Mouse (Mus musculus): ENCODE data around the gene 3110082I17Rik. TPM values are rescaled to one million over a fixed set of nuclear protein-coding genes. Genes with fewer than 3 reads are reported as not detected.
A peak's percentile ranks its signal among the peaks of the same experiment; 100 is the strongest.

Gene 3110082I17Rik
- polyA plus RNA-seq, 1 experiment from 2014 or later = 15.5 TPM

DNA sequence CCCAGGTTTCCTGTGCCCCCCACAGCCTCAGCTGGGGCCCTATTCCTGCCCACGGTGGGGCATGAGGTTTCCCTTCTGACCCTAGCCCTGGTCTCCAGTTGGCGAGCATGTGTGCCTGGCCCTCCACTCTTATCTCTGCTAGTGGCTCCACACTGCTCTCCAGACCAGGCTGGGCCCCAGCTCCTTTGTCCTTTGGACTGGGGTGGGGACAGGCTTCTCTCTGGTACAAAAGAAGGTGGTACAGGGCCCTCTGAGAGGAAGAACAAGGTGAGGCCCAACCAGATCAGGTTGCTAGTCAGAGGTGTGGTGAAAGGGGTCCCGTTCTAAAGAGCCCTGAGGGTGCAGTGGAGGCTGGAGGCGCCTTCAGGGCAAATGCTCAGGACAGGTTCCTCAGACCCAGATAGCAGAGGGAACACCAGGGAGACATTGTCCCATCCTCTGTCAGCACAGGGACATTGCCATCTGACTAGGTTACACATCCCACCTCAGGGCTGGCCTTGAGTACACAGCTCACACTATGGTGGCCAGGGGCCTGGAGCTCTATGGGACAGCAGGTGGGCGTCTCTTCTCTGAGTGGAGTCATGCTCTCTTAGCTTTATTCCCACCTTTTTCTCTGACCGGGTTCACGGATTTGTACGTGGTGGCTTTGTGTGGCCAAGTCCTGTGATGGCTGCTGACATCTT, 127.6 kb downstream of the 3110082I17Rik start:
- Histone ChIP-seq H3K9me3 (replicated peaks) (no peaks in the 10 kb centered on the region), H3K4me1 (replicated peaks) (peaks cover 17% of the 10 kb centered on the region), H3K36me3 (peaks cover 11% of the 10 kb centered on the region; the same call in 1 of the 2 replicates), H3K27me3 (0 out of 2 replicates have a peak, but pooled peaks cover 3% of the 10 kb centered on the region), H3K9ac (no peak overlapping the region), H3K27ac (no peak overlapping the region), H3K4me3 (no peak overlapping the region), H3K4me2 (no peak overlapping the region)
- WGBS = 70% methylated on average over 8 of the region's 8 CpGs
- ATAC-seq (replicated peaks; ENCODE audit: insufficient number of reproducible peaks, insufficient read depth, low FRiP score, low read depth) = no peak

DNA sequence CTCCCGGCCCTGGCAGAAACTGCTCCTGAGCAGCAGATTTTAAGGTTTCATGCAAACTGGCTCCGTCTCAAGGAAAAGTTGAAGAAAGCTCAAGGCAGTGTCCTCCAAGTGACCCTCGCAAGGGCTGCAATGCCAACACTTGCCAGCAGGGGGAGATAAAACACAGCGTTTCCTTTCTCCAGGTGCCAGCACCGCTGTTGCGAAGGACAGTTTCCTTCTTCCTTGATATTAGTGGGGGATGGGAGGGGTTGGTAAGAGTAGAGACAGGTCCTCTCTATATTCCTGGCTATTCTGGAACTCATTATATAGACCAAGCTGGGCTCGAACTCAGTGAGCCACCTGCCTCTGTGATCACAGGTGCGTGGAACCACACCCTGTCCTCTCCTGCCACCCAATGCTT, 128.6 kb downstream of the 3110082I17Rik start:
- no peak overlapping the region for H3K9ac ChIP-seq
- 27% methylated on average over 8 of the region's 8 CpGs for WGBS
- H3K4me1 ChIP-seq (replicated peaks) = peaks cover 10% of the 10 kb centered on the region
- no peaks in the 10 kb centered on the region for H3K9me3 ChIP-seq (replicated peaks)
- H3K27me3 ChIP-seq = peaks cover 8% of the 10 kb centered on the region; the same call in 1 of the 2 replicates
- no peak overlapping the region for H3K4me2 ChIP-seq
- no peak overlapping the region for H3K4me3 ChIP-seq
- no peak overlapping the region for H3K27ac ChIP-seq
- H3K36me3 ChIP-seq = peaks cover 7% of the 10 kb centered on the region; the same call in 1 of the 2 replicates
- no peak for ATAC-seq (replicated peaks; ENCODE audit: insufficient number of reproducible peaks, insufficient read depth, low FRiP score, low read depth)

DNA sequence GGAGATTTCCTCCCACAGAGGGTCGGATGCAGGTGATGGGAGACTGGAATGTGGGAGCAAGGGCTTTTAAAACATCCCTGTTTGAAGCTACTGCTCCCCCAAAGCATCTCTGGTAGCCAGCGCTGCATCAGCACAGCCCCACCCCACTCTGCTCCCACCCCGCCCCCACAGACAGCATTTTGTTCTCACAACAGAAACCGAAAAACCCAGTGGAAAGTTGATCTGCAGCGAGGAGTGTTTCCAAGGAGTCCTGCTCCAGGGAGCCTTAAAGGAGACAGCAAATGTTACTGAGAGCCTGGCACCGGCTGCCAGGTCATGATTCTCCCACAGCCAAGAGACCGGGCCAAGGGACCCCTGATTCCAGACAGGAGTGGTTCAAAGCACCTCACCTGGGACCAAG, 129.6 kb downstream of the 3110082I17Rik start:
- no peak overlapping the region for H3K9ac ChIP-seq
- H3K36me3 ChIP-seq = no peaks in the 10 kb centered on the region; the same call in 1 of the 2 replicates
- ATAC-seq (replicated peaks; ENCODE audit: insufficient number of reproducible peaks, insufficient read depth, low FRiP score, low read depth) = no peak
- H3K4me3 ChIP-seq = no peak overlapping the region
- no peak overlapping the region for H3K27ac ChIP-seq
- H3K9me3 ChIP-seq (replicated peaks) = no peaks in the 10 kb centered on the region
- peaks cover 10% of the 10 kb centered on the region for H3K4me1 ChIP-seq (replicated peaks)
- 69% methylated on average over 7 of the region's 7 CpGs for WGBS
- peaks cover 17% of the 10 kb centered on the region for H3K27me3 ChIP-seq
- no peak overlapping the region for H3K4me2 ChIP-seq

DNA sequence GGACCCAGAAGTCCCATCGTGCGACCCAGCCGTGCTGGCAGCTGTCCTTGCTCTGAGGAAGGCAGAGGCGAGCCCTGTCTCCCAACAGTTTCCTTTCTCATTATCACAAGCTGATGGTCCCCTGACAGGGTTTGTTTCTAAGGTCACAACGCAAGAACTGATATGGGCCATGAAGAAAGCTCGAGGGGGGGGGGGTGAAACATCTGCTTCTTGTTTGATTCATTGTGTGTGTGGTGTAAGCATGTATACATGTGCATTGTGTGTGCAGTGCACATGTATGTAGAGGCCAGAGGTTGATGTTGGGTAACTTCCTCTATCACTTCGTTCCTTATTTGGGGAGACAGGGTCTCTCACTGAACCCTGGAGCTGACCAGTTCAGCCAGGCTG, 132.7 kb downstream of the 3110082I17Rik start:
- Histone ChIP-seq H3K27me3 (peaks cover 49% of the 10 kb centered on the region), H3K27ac (no peak overlapping the region), H3K9ac (no peak overlapping the region), H3K4me3 (no peak overlapping the region), H3K9me3 (replicated peaks) (no peaks in the 10 kb centered on the region), H3K4me1 (replicated peaks) (peaks cover 32% of the 10 kb centered on the region), H3K36me3 (no peaks in the 10 kb centered on the region), H3K4me2 (no peak overlapping the region)
- 50% methylated on average over 7 of the region's 7 CpGs for WGBS
- no peak for ATAC-seq (replicated peaks; ENCODE audit: insufficient number of reproducible peaks, insufficient read depth, low FRiP score, low read depth)

DNA sequence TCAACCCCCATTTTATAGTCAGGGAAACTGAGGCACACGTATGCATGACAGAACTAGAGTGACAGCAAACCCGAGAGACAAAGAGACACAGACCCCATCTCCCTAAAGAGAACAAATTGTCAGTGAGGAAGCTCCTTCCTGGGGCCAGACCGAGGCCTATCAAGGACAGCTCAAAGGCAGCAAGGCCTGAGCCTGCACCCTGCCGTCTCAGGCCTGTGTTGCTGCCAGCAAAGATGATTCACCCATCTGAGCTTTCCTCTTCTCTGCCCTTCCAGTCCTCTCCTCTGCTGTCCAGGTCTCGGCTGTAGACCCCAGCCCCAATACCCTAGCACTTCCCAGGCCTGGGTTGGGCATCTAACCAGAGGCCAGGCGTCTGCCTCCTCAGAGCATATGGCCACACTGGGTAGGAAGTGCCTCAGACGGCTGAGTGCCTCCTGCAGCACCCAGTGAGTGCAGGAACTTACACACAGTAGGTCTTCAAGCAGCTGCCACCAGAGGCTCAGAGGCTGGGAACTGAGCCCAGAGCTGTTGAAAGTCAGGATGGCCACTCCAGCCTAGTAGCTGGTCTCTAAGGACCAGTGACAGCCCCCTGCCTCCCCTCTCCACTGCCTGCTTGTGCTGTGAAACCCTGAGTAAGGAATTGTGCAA, 133.2 kb downstream of the 3110082I17Rik start:
- no peak overlapping the region for H3K27ac ChIP-seq
- H3K4me1 ChIP-seq (replicated peaks) = peaks cover 26% of the 10 kb centered on the region
- no peak overlapping the region for H3K4me3 ChIP-seq
- no peak overlapping the region for H3K9ac ChIP-seq
- no peak for ATAC-seq (replicated peaks; ENCODE audit: insufficient number of reproducible peaks, insufficient read depth, low FRiP score, low read depth)
- H3K9me3 ChIP-seq (replicated peaks) = no peaks in the 10 kb centered on the region
- H3K4me2 ChIP-seq = no peak overlapping the region
- WGBS = 59% methylated on average over 7 of the region's 7 CpGs
- no peaks in the 10 kb centered on the region for H3K36me3 ChIP-seq
- H3K27me3 ChIP-seq = peaks cover 49% of the 10 kb centered on the region

DNA sequence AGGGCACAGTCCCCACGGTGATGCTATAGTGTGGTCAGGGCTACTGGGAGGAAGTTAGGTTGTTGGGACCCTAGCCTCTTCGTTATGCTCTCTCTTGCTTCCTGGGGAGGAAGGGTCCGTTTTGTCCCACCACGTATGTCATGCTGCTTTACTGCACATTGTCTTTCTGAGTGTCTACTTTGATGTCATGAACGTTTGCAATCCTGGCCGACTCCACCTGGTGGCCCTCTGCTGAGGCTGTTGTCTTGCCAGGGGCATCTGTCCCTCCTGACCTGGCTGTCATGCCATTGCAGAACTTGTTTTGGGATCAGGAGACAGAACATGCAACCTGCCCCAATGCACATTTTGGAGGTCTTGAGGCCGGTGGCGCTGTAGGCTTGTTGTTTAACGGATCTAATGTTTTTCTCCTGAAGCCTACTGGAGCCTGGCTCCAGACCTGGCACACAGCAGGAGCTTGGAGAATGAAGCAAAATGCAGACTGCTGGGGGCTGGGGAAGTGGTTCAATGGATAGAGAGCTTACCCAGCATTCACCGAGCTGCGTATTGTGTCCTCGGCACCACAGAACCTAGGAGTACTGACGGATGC, 134.1 kb downstream of the 3110082I17Rik start:
- H3K27ac ChIP-seq = no peak overlapping the region
- no peak for ATAC-seq (replicated peaks; ENCODE audit: insufficient number of reproducible peaks, insufficient read depth, low FRiP score, low read depth)
- peaks cover 23% of the 10 kb centered on the region for H3K4me1 ChIP-seq (replicated peaks)
- H3K9me3 ChIP-seq (replicated peaks) = no peaks in the 10 kb centered on the region
- H3K9ac ChIP-seq = no peak overlapping the region
- peaks cover 49% of the 10 kb centered on the region for H3K27me3 ChIP-seq
- no peak overlapping the region for H3K4me3 ChIP-seq
- 0 out of 2 replicates have a peak overlapping the region, but pooled peaks have one; percentile 99 for H3K4me2 ChIP-seq
- WGBS = 66% methylated on average over 13 of the region's 13 CpGs
- H3K36me3 ChIP-seq = no peaks in the 10 kb centered on the region

DNA sequence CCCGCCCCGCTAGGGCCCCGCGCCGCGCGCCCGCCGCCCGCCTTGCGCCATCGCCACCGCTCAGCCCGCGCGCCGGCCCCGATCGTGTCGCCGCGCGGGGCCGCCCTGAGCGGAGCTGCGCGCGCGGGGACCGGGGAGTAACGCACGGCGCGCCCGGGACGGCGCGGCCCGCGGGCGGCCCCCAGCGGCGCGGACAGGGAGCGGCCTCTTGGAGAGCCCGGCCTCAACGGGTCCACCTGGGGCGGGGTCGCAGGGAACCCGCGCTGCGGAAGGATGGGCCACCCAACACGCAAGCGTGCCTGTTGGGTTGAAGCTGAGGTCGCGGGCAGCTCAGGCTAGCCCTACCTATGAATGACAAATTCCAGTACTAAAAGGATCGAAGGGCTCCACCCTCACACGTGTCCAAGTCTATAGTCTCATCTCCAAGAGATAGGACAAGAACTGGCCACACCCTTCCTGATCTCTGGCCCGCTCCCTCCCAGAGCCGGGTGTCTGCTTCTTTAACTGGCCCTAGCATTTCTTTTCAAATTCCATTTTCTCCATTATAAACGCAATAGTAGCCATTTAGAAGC, 134.8 kb downstream of the 3110082I17Rik start, which contains the start of gene Adap1:
Gene Adap1, minus strand, starts transcription at position 228 of the 572 bp plus-strand sequence.
- Histone ChIP-seq H3K9ac (peak within 1 kb of the TSS; percentile 69), H3K4me2 (peak within 1 kb of the TSS; percentile 99), H3K27ac (no peak within 1 kb of the TSS), H3K9me3 (replicated peaks) (no peaks in the 10 kb centered on the region), H3K4me3 (peak within 1 kb of the TSS; percentile 64), H3K4me1 (replicated peaks) (peaks cover 23% of the 10 kb centered on the region), H3K36me3 (no peaks in the 10 kb centered on the region), H3K27me3 (peaks cover 49% of the 10 kb centered on the region)
- peak; percentile 79 for ATAC-seq (replicated peaks; ENCODE audit: insufficient number of reproducible peaks, insufficient read depth, low FRiP score, low read depth)
- WGBS = 2% methylated on average over 60 of the region's 61 CpGs

DNA sequence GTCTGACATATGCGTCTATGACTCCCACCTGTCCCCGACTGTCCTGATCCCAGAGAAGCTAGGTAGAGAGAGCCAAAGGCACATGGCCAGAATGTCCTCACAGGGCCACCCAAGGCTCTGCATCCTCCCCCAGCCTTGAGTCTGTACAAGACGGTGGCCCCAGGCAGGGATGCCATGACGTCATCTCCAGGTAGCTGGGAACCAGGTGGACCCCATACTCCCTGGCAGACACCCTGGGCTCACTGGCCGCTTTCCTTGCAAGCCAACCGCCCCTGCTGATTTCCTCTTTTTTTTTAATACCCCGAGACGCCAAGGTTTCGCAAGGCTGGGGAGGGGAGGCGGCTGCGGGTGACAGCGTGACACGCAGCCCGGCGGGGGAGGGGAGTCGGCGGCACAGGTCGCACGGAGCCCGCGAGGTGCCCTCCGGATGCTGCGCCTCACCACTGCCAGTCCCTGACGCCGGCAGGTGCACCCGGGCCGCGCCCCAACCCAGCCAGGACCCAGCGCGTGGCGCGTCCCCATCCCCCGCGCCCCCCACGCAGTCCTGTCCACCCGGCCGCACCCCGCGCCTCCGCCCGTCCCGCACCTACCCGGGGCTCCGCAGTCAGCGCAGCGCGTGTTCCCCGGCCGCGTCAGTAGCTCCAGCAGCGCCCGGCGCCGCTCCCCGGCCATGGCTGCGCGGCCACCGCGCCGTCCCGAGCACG, 135.5 kb downstream of the 3110082I17Rik start:
- Histone ChIP-seq H3K27ac (no peak overlapping the region), H3K4me3 (peak overlapping the region; percentile 64)
- 2% methylated on average over 59 of the region's 62 CpGs for WGBS

DNA sequence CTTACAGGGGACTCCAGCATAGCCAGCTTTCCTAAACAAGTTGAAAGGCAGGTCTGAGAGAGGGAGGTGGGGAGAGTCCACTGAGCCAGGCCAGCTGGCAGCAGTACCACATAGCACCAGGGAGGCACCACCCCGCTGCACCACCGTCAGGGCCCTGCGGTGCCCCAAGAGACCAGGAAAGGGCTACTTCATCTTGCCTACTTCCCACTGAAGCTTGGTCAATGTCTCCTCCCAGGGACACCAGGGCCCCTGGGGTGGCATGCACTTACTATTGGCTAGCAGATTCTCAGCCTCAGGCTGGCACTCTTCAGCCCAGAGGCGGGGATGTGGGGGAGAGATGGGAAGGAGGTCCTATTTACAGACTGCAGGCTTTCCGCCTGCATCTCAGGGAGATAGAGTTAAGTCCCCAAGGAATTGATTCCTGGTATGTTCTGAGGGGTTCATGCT, 136.3 kb downstream of the 3110082I17Rik start:
- 0 out of 2 replicates have a peak overlapping the region, but pooled peaks have one; percentile 64 for H3K4me3 ChIP-seq
- no peak for ATAC-seq (replicated peaks; ENCODE audit: insufficient number of reproducible peaks, insufficient read depth, low FRiP score, low read depth)
- no peak overlapping the region for H3K27ac ChIP-seq
- H3K9ac ChIP-seq = no peak overlapping the region
- H3K27me3 ChIP-seq = peaks cover 48% of the 10 kb centered on the region
- no peaks in the 10 kb centered on the region for H3K9me3 ChIP-seq (replicated peaks)
- H3K4me1 ChIP-seq (replicated peaks) = peaks cover 23% of the 10 kb centered on the region
- peak overlapping the region; percentile 99 for H3K4me2 ChIP-seq
- no peaks in the 10 kb centered on the region for H3K36me3 ChIP-seq
- 55% methylated on average over 5 of the region's 5 CpGs for WGBS

More for the DNA sequence above, 135.5 kb downstream of the 3110082I17Rik start:
- Histone ChIP-seq H3K27me3 (peaks cover 46% of the 10 kb centered on the region), H3K9me3 (replicated peaks) (no peaks in the 10 kb centered on the region), H3K4me2 (peak overlapping the region; percentile 99), H3K4me1 (replicated peaks) (peaks cover 23% of the 10 kb centered on the region), H3K36me3 (no peaks in the 10 kb centered on the region), H3K9ac (peak overlapping the region; percentile 69)
- ATAC-seq (replicated peaks; ENCODE audit: insufficient number of reproducible peaks, insufficient read depth, low FRiP score, low read depth) = peak; percentile 45

DNA sequence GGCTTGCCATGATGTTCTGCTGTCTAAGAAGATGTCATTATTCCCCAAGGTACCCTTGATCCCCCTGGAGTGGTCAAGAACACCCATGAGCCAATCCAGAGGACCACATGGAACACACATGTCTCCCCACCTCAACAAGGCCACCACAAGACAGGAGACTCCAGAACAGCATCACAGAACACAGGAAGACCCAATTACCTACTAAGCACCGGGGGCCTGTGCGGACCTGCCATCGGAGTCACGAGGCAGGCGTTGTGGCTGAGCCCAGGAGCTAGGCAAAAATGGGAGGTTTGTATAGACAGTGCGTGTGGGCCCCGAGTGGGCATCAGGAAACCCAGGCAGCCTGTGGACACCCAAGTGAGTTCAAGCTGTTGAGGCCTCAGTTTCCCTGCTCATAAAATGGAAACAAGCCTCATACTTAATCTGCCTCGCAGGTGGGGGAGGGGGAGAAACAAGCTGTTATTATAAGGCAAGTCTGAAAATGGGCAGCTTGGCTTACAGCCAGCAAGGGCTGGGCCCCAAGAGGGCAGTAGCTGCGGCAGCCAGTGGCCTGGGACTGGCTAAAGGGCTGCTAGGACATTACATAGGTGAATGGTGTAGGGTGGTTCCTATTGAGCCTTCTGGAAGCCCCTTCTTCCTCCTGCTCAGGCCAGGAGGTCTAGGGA, 136.9 kb downstream of the 3110082I17Rik start:
- Histone ChIP-seq H3K4me2 (no peak overlapping the region; the same call in 1 of the 2 replicates), H3K4me1 (replicated peaks) (peaks cover 23% of the 10 kb centered on the region), H3K27ac (no peak overlapping the region), H3K4me3 (no peak overlapping the region), H3K9ac (no peak overlapping the region), H3K36me3 (no peaks in the 10 kb centered on the region), H3K9me3 (replicated peaks) (no peaks in the 10 kb centered on the region), H3K27me3 (peaks cover 50% of the 10 kb centered on the region)
- no peak for ATAC-seq (replicated peaks; ENCODE audit: insufficient number of reproducible peaks, insufficient read depth, low FRiP score, low read depth)
- 71% methylated on average over 9 of the region's 9 CpGs for WGBS

Data from heart, embryonic 15.5 days (tissue).